In the genomic region with DNA sequence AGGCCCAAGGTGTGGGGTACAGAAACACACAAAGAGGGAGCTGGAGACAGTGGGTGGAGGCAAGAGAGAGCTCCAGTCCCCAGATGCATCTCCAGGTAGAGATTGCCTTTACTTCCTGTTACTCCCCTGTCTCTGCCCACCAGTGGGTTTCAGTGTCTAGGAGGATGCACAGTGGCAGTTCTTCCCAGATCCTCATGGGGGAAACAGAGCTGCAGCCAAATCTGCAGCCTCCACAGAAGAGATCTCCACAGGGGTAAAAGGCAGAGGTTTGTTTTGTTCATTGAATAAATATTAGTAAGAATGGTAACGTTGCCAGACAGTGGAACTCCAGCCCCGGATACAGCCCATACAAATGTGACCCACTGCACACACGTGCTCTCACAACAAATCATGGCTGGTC, we compare ENCODE assay signal across 42 mouse cellular contexts. TPM values are rescaled to one million over a fixed set of nuclear protein-coding genes. Genes with fewer than 3 reads are reported as not detected.
DNase-seq lines count a peak whose midpoint lies in the region; ATAC-seq and TF ChIP-seq lines count a peak whose summit lies in the region.
"Had no signal": no experiment of that assay in that cellular context is flagged by ENCODE, and none has a peak within 500 bp of the region (broad histone marks: within the 10 kb centered on the region; RNA-seq: fewer than 3 reads in every experiment).

No protein-coding gene starts in this region.

- peaks cover 28% of the 10 kb centered on the region for H3K36me3 ChIP-seq in hindbrain, embryonic 13.5 days
- peaks cover 14% of the 10 kb centered on the region for H3K36me3 ChIP-seq in hindbrain, embryonic 16.5 days (ENCODE audit: control insufficient read depth, insufficient read depth, low read length)
- peaks cover 6% of the 10 kb centered on the region; the same call in 1 of the 2 replicates for H3K36me3 ChIP-seq in midbrain, embryonic 11.5 days (ENCODE audit: control insufficient read depth, insufficient read depth, low read length)
- peaks cover 8% of the 10 kb centered on the region for H3K36me3 ChIP-seq in midbrain, embryonic 16.5 days (ENCODE audit: control insufficient read depth, insufficient read depth, low read length)

- 0 out of 2 replicates have a peak overlapping the region, but pooled peaks have one; percentile 6 for H3K9ac ChIP-seq in hindbrain, embryonic 13.5 days
- H3K9ac ChIP-seq in hindbrain, embryonic 16.5 days (ENCODE audit: low read depth, low read length), result no peak overlapping the region
- no peak overlapping the region for H3K9ac ChIP-seq in midbrain, embryonic 11.5 days (ENCODE audit: low read length)
- H3K9ac ChIP-seq in midbrain, embryonic 16.5 days (ENCODE audit: low read depth, low read length), result no peak overlapping the region
- H3K9ac ChIP-seq: embryonic facial prominence, embryonic 13.5 days; heart, embryonic 12.5 days; hindbrain, embryonic 15.5 days; kidney, embryonic 15.5 days; liver, embryonic 14.5 days; midbrain, embryonic 12.5 days; neural tube, embryonic 15.5 days had no signal

- DNase-seq in left cerebral cortex, adult 2 months (ENCODE audit: extremely low spot score in 1 of 2, low spot score in 2 of 2), result no peak
- no peak for DNase-seq in left cerebral cortex, postnatal 10 days (ENCODE audit: extremely low spot score in 1 of 2, low spot score in 2 of 2)
- DNase-seq in midbrain, embryonic 11.5 days (ENCODE audit: low spot score, missing footprints), result peak; percentile 31
- no peak for DNase-seq in cerebellum, adult 11 months
- DNase-seq: adrenal gland, postnatal 14 days; cerebellum, adult 11-12 months; cerebellum, postnatal 10 days; heart, adult 2 months; heart, postnatal 4 days; kidney, adult 11 months; kidney, postnatal 36 days; layer of hippocampus, postnatal 36 days; liver; retina, postnatal 1 day; right cerebral cortex, postnatal 14 days; thymus, postnatal 14 days had no signal

- H3K9me3 ChIP-seq in hindbrain, embryonic 13.5 days, result no peaks in the 10 kb centered on the region
- H3K9me3 ChIP-seq in hindbrain, embryonic 16.5 days (ENCODE audit: control insufficient read depth, low read length), result no peaks in the 10 kb centered on the region
- no peaks in the 10 kb centered on the region for H3K9me3 ChIP-seq in midbrain, embryonic 11.5 days (ENCODE audit: control insufficient read depth, low read length)
- H3K9me3 ChIP-seq in midbrain, embryonic 16.5 days (replicated peaks; ENCODE audit: control insufficient read depth, low read length, poor library complexity, severe bottlenecking), result no peaks in the 10 kb centered on the region
- H3K9me3 ChIP-seq: embryonic facial prominence, embryonic 13.5 days; heart, embryonic 12.5 days; hindbrain, embryonic 15.5 days; kidney, embryonic 15.5 days; midbrain, embryonic 12.5 days; neural tube, embryonic 15.5 days had no signal

- peaks cover 9% of the 10 kb centered on the region for H3K4me1 ChIP-seq in hindbrain, embryonic 13.5 days (replicated peaks)
- no peaks in the 10 kb centered on the region for H3K4me1 ChIP-seq in hindbrain, embryonic 16.5 days (ENCODE audit: control insufficient read depth, insufficient read depth, low read depth, low read length)
- no peaks in the 10 kb centered on the region for H3K4me1 ChIP-seq in midbrain, embryonic 11.5 days (ENCODE audit: control insufficient read depth, insufficient read depth, low read length)
- H3K4me1 ChIP-seq in midbrain, embryonic 16.5 days (ENCODE audit: control insufficient read depth, insufficient read depth, low read length), result no peaks in the 10 kb centered on the region; the same call in 1 of the 2 replicates
- H3K4me1 ChIP-seq: embryonic facial prominence, embryonic 13.5 days; kidney, embryonic 15.5 days; midbrain, embryonic 12.5 days; neural tube, embryonic 15.5 days had no signal

- H3K4me2 ChIP-seq in hindbrain, embryonic 13.5 days, result no peak overlapping the region
- no peak overlapping the region for H3K4me2 ChIP-seq in hindbrain, embryonic 16.5 days (ENCODE audit: low read length)
- H3K4me2 ChIP-seq in midbrain, embryonic 11.5 days, result no peak overlapping the region
- H3K4me2 ChIP-seq in midbrain, embryonic 16.5 days (ENCODE audit: low read length), result no peak overlapping the region
- H3K4me2 ChIP-seq: embryonic facial prominence, embryonic 13.5 days; heart, embryonic 12.5 days; hindbrain, embryonic 15.5 days; kidney, embryonic 15.5 days; midbrain, embryonic 12.5 days; neural tube, embryonic 15.5 days had no signal

- H3K4me3 ChIP-seq in hindbrain, embryonic 13.5 days, result no peak overlapping the region
- H3K4me3 ChIP-seq in hindbrain, embryonic 16.5 days (ENCODE audit: low read length), result no peak overlapping the region
- no peak overlapping the region for H3K4me3 ChIP-seq in left cerebral cortex, adult 2 months
- no peak overlapping the region for H3K4me3 ChIP-seq in midbrain, embryonic 11.5 days (ENCODE audit: low read depth, low read length)
- H3K4me3 ChIP-seq in midbrain, embryonic 16.5 days (ENCODE audit: low read depth, low read length), result no peak overlapping the region
- H3K4me3 ChIP-seq: embryonic facial prominence, embryonic 13.5 days; heart, adult 2 months; heart, embryonic 12.5 days; hindbrain, embryonic 15.5 days; kidney, embryonic 15.5 days; midbrain, embryonic 12.5 days; neural tube, embryonic 15.5 days had no signal

- intact Hi-C loops in left cerebral cortex, adult 2 months (cut with DNase I), result no loop called here
- intact Hi-C loops in left cerebral cortex, postnatal 10 days (cut with DNase I), result no loop called here

- H3K27me3 ChIP-seq in hindbrain, embryonic 13.5 days, result no peaks in the 10 kb centered on the region
- H3K27me3 ChIP-seq in hindbrain, embryonic 16.5 days (replicated peaks; ENCODE audit: control insufficient read depth, insufficient read depth, low read length), result no peaks in the 10 kb centered on the region
- no peaks in the 10 kb centered on the region for H3K27me3 ChIP-seq in midbrain, embryonic 11.5 days (ENCODE audit: control insufficient read depth, insufficient read depth, low read length)
- no peaks in the 10 kb centered on the region for H3K27me3 ChIP-seq in midbrain, embryonic 16.5 days (ENCODE audit: control insufficient read depth, insufficient read depth, low read depth, low read length)
- H3K27me3 ChIP-seq: embryonic facial prominence, embryonic 13.5 days; heart, embryonic 12.5 days; hindbrain, embryonic 15.5 days; kidney, embryonic 15.5 days; midbrain, embryonic 12.5 days; neural tube, embryonic 15.5 days; Patski had no signal

- no peak overlapping the region for H3K27ac ChIP-seq in hindbrain, embryonic 13.5 days
- H3K27ac ChIP-seq in hindbrain, embryonic 16.5 days (ENCODE audit: low read depth, low read length), result no peak overlapping the region
- H3K27ac ChIP-seq in left cerebral cortex, adult 2 months, result no peak overlapping the region
- no peak overlapping the region for H3K27ac ChIP-seq in midbrain, embryonic 11.5 days (ENCODE audit: low read depth, low read length)
- no peak overlapping the region for H3K27ac ChIP-seq in midbrain, embryonic 16.5 days (ENCODE audit: low read length)
- H3K27ac ChIP-seq: embryonic facial prominence, embryonic 13.5 days; heart, adult 2 months; hindbrain, embryonic 15.5 days; kidney, embryonic 15.5 days; liver, embryonic 14.5 days; midbrain, embryonic 12.5 days; neural tube, embryonic 15.5 days had no signal

- 79% methylated on average over 3 of the region's 3 CpGs for WGBS in hindbrain, embryonic 13.5 days
- 74% methylated on average over 3 of the region's 3 CpGs for WGBS in hindbrain, embryonic 16.5 days
- 82% methylated on average over 3 of the region's 3 CpGs for WGBS in midbrain, embryonic 11.5 days
- 83% methylated on average over 3 of the region's 3 CpGs for WGBS in midbrain, embryonic 16.5 days

- TF ChIP-seq CTCF in left cerebral cortex, adult 2 months (IDR thresholded peaks at IDR 0.05), result peak; percentile 28

- no peak for ATAC-seq in hindbrain, embryonic 13.5 days (ENCODE audit: low FRiP score)
- no peak for ATAC-seq in hindbrain, embryonic 16.5 days
- ATAC-seq in midbrain, embryonic 11.5 days (ENCODE audit: low FRiP score), result no peak
- no peak for ATAC-seq in midbrain, embryonic 16.5 days
- ATAC-seq: forebrain, embryonic 16.5 days; Patski had no signal

RNA-seq across cellular contexts. Expression of a gene that starts 8.8 kb away (rescaled TPM):
- 14.7 and 15.0 TPM in 2 replicates for polyA plus RNA-seq in hindbrain, embryonic 13.5 days (2015; fragmentation: Nextera tagmentation; extraction: Ambion mirVana)
- polyA plus RNA-seq in hindbrain, embryonic 16.5 days (2015; fragmentation: Nextera tagmentation; extraction: Ambion mirVana), result 11.4 and 13.8 TPM in 2 replicates
- total RNA-seq in left cerebral cortex, adult 2 months (2021), result 1 to 10 TPM; 6.3 to 8.3 TPM
- total RNA-seq in left cerebral cortex, postnatal 10 days (2021), result 1 to 10 TPM; 5.8 to 6.8 TPM
- polyA plus RNA-seq in midbrain, embryonic 11.5 days (2014; fragmentation: Nextera tagmentation; extraction: Ambion mirVana), result 7.8 and 9.3 TPM in 2 replicates
- 14.1 and 16.7 TPM in 2 replicates for polyA plus RNA-seq in midbrain, embryonic 16.5 days (2015; fragmentation: Nextera tagmentation; extraction: Ambion mirVana)
- total RNA-seq: MEL had no signal

RNA-seq across cellular contexts. Expression of a gene that starts 15.9 kb away (rescaled TPM):
- polyA plus RNA-seq in hindbrain, embryonic 13.5 days (2015; fragmentation: Nextera tagmentation; extraction: Ambion mirVana), result 13.1 and 13.2 TPM in 2 replicates
- 31.7 and 34.3 TPM in 2 replicates for polyA plus RNA-seq in hindbrain, embryonic 16.5 days (2015; fragmentation: Nextera tagmentation; extraction: Ambion mirVana)
- total RNA-seq in left cerebral cortex, adult 2 months (2021), result 10 to 100 TPM; 14.9 to 17.1 TPM
- 10 to 100 TPM; 17.1 to 17.3 TPM for total RNA-seq in left cerebral cortex, postnatal 10 days (2021)
- polyA plus RNA-seq in midbrain, embryonic 11.5 days (2014; fragmentation: Nextera tagmentation; extraction: Ambion mirVana), result 0.52 and 0.82 TPM in 2 replicates
- 24.9 and 27.4 TPM in 2 replicates for polyA plus RNA-seq in midbrain, embryonic 16.5 days (2015; fragmentation: Nextera tagmentation; extraction: Ambion mirVana)
- total RNA-seq: megakaryocyte, adult 5-6 weeks; MEL had no signal

RNA-seq across cellular contexts. Expression of a gene that starts 16.9 kb away (rescaled TPM):
- not detected in 2 replicates for polyA plus RNA-seq in hindbrain, embryonic 13.5 days (2015; fragmentation: Nextera tagmentation; extraction: Ambion mirVana)
- 0.87 TPM in 1 of 2 replicates, not detected in the other for polyA plus RNA-seq in hindbrain, embryonic 16.5 days (2015; fragmentation: Nextera tagmentation; extraction: Ambion mirVana)
- total RNA-seq in left cerebral cortex, adult 2 months (2021), result not detected
- not detected for total RNA-seq in left cerebral cortex, postnatal 10 days (2021)
- not detected in 2 replicates for polyA plus RNA-seq in midbrain, embryonic 11.5 days (2014; fragmentation: Nextera tagmentation; extraction: Ambion mirVana)
- polyA plus RNA-seq in midbrain, embryonic 16.5 days (2015; fragmentation: Nextera tagmentation; extraction: Ambion mirVana), result not detected in 2 replicates
- total RNA-seq: adrenal gland, postnatal 14 days; common myeloid progenitor, adult 5-6 weeks; heart, adult 2 months; heart, postnatal 4 days; layer of hippocampus, postnatal 36 days; left cerebral cortex, postnatal 14 days; megakaryocyte, adult 5-6 weeks; MEL had no signal
- polyA plus RNA-seq: embryonic facial prominence, embryonic 13.5 days; forebrain, embryonic 16.5 days; heart, adult 2 months; heart, embryonic 12.5 days; heart, postnatal 0 days; kidney, embryonic 15.5 days; limb, embryonic 11.5 days; liver, embryonic 14.5 days; lung, embryonic 16.5 days; neural tube, embryonic 15.5 days; small intestine, adult 2 months; stomach, embryonic 14.5 days; urinary bladder, adult 2 months had no signal

RNA-seq across cellular contexts. Expression of a gene that starts 17.0 kb away (rescaled TPM):
- polyA plus RNA-seq in hindbrain, embryonic 13.5 days (2015; fragmentation: Nextera tagmentation; extraction: Ambion mirVana), result 39.3 and 41.8 TPM in 2 replicates
- polyA plus RNA-seq in hindbrain, embryonic 16.5 days (2015; fragmentation: Nextera tagmentation; extraction: Ambion mirVana), result 41.9 and 45.6 TPM in 2 replicates
- total RNA-seq in left cerebral cortex, adult 2 months (2021), result 10 to 100 TPM; 56.5 to 58.0 TPM
- total RNA-seq in left cerebral cortex, postnatal 10 days (2021), result 10 to 100 TPM; 28.0 to 29.5 TPM
- 39.9 and 44.1 TPM in 2 replicates for polyA plus RNA-seq in midbrain, embryonic 11.5 days (2014; fragmentation: Nextera tagmentation; extraction: Ambion mirVana)
- polyA plus RNA-seq in midbrain, embryonic 16.5 days (2015; fragmentation: Nextera tagmentation; extraction: Ambion mirVana), result 48.2 and 48.8 TPM in 2 replicates
- total RNA-seq: MEL had no signal

RNA-seq across cellular contexts. Expression of a gene that starts 21.2 kb away (rescaled TPM):
- polyA plus RNA-seq in hindbrain, embryonic 13.5 days (2015; fragmentation: Nextera tagmentation; extraction: Ambion mirVana), result 0.56 TPM in 1 of 2 replicates, not detected in the other
- polyA plus RNA-seq in hindbrain, embryonic 16.5 days (2015; fragmentation: Nextera tagmentation; extraction: Ambion mirVana), result not detected in 2 replicates
- not detected for total RNA-seq in left cerebral cortex, adult 2 months (2021)
- not detected for total RNA-seq in left cerebral cortex, postnatal 10 days (2021)
- not detected in 2 replicates for polyA plus RNA-seq in midbrain, embryonic 11.5 days (2014; fragmentation: Nextera tagmentation; extraction: Ambion mirVana)
- not detected in 2 replicates for polyA plus RNA-seq in midbrain, embryonic 16.5 days (2015; fragmentation: Nextera tagmentation; extraction: Ambion mirVana)
- total RNA-seq: adrenal gland, postnatal 14 days; common myeloid progenitor, adult 5-6 weeks; gastrocnemius, adult 8-10 months; gastrocnemius, postnatal 4 days; heart, adult 2 months; heart, postnatal 4 days; layer of hippocampus, adult 8-10 months; layer of hippocampus, postnatal 36 days; left cerebral cortex, postnatal 14 days; megakaryocyte, adult 5-6 weeks; MEL had no signal
- polyA plus RNA-seq: embryonic facial prominence, embryonic 13.5 days; forebrain, embryonic 11.5 days; forebrain, embryonic 16.5 days; heart, adult 2 months; heart, embryonic 12.5 days; heart, postnatal 0 days; hindbrain, embryonic 15.5 days; kidney, embryonic 15.5 days; limb, embryonic 11.5 days; liver, embryonic 14.5 days; lung, embryonic 16.5 days; midbrain, embryonic 12.5 days; neural tube, embryonic 15.5 days; Patski; small intestine, adult 2 months; stomach, embryonic 14.5 days had no signal
